Mouse (Mus musculus) T-cell, adult 2 months (primary cell): ENCODE measurements around the gene Ank2.
"Not testable (repeated sequence)": the region's sequence is repeated elsewhere in the genome, so short reads cannot be mapped to it uniquely, and the experiment has no call there.

Experiments
- DNase-seq: peaks from one replicate; pipeline ENCODE4 v3.0.0; 2022; ENCODE audit warnings: low spot score

Gene Ank2

GRCm38 (mm10) chr3:127481658-127482057 is 17.5 kb downstream of the Ank2 start:
- no peak for DNase-seq

GRCm38 (mm10) chr3:127480369-127480768 is 18.8 kb downstream of the Ank2 start:
- DNase-seq, result not testable (repeated sequence)

GRCm38 (mm10) chr3:127474115-127474514 is 25.0 kb downstream of the Ank2 start:
- DNase-seq, result no peak

- no peak for DNase-seq
Measured at GRCm38 (mm10) chr3:127469164-127469752, 29.9 kb downstream of the Ank2 start.

GRCm38 (mm10) chr3:127468569-127468968 is 30.6 kb downstream of the Ank2 start:
- no peak for DNase-seq

GRCm38 (mm10) chr3:127463816-127464480 is 35.2 kb downstream of the Ank2 start:
- no peak for DNase-seq

GRCm38 (mm10) chr3:127463165-127463564 is 36.0 kb downstream of the Ank2 start:
- DNase-seq, result no peak

- DNase-seq, result no peak
Measured at GRCm38 (mm10) chr3:127462413-127462812, 36.7 kb downstream of the Ank2 start.

GRCm38 (mm10) chr3:127460891-127461437 is 38.2 kb downstream of the Ank2 start:
- no peak for DNase-seq

GRCm38 (mm10) chr3:127459858-127460257 is 39.3 kb downstream of the Ank2 start:
- DNase-seq, result no peak

GRCm38 (mm10) chr3:127458925-127459324 is 40.2 kb downstream of the Ank2 start:
- DNase-seq, result no peak

GRCm38 (mm10) chr3:127458420-127458798 is 40.7 kb downstream of the Ank2 start:
- no peak for DNase-seq

GRCm38 (mm10) chr3:127457761-127458419 is 41.3 kb downstream of the Ank2 start:
- DNase-seq, result no peak

- no peak for DNase-seq
Measured at GRCm38 (mm10) chr3:127453738-127454137, 45.4 kb downstream of the Ank2 start.

- DNase-seq, result no peak
Measured at GRCm38 (mm10) chr3:127453254-127453653, 45.9 kb downstream of the Ank2 start.

GRCm38 (mm10) chr3:127452233-127452632 is 46.9 kb downstream of the Ank2 start:
- DNase-seq, result no peak

GRCm38 (mm10) chr3:127451741-127452140 is 47.4 kb downstream of the Ank2 start:
- no peak for DNase-seq

- no peak for DNase-seq
Measured at GRCm38 (mm10) chr3:127451070-127451469, 48.1 kb downstream of the Ank2 start.

- DNase-seq, result no peak
Measured at GRCm38 (mm10) chr3:127446173-127446572, 53.0 kb downstream of the Ank2 start.

- no peak for DNase-seq
Measured at GRCm38 (mm10) chr3:127433291-127433690, 65.9 kb downstream of the Ank2 start.

GRCm38 (mm10) chr3:127429866-127430265 is 69.3 kb downstream of the Ank2 start:
- DNase-seq, result no peak

- no peak for DNase-seq
Measured at GRCm38 (mm10) chr3:127428527-127428926, 70.6 kb downstream of the Ank2 start.

- DNase-seq, result no peak
Measured at GRCm38 (mm10) chr3:127416950-127417349, 82.2 kb downstream of the Ank2 start.
